Mouse (Mus musculus): ENCODE measurements around the gene Olfr155. TPM values are rescaled to one million over a fixed set of nuclear protein-coding genes. Genes with fewer than 3 reads are reported as not detected.

Olfr155 gene
- not detected in 2 replicates for polyA plus RNA-seq (2014; fragmentation: Nextera tagmentation; extraction: Ambion mirVana)

DNA sequence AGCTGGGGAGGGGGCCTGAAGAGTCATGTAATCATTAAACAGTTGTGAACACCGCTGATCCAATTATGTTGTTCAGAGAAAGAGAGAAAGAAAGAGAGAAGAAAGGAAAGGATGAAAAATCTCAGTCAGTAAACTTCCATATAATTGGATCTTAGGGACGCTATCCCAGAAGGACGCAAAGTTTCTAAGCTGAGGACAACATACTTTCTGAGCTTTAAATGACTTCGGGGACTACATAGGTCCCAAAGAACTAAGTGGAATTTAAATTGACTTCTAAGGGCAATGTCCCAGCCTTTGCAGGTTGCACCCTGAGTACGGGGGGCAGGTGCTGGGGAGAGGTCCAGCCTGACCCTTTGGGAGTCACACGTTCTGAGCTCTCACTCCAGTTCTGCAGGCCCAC, at the start of gene Olfr155:
Olfr155 (plus strand) TSS at position 301 of the 400 bp plus-strand sequence.
- Histone ChIP-seq H3K9me3 (ENCODE audit: control insufficient read depth, low read length) (no peaks in the 10 kb centered on the region), H3K27me3 (ENCODE audit: control insufficient read depth, insufficient read depth, low read length) (no peaks in the 10 kb centered on the region), H3K4me2 (replicated peaks; ENCODE audit: low read depth, low read length) (no peak within 1 kb of the TSS), H3K4me1 (replicated peaks; ENCODE audit: control insufficient read depth, insufficient read depth, low read length) (no peaks in the 10 kb centered on the region; the same call in 1 of the 2 replicates), H3K27ac (ENCODE audit: low read depth, low read length) (no peak within 1 kb of the TSS), H3K4me3 (ENCODE audit: low read depth, low read length) (no peak within 1 kb of the TSS), H3K36me3 (ENCODE audit: control insufficient read depth, insufficient read depth, low read length) (no peaks in the 10 kb centered on the region), H3K9ac (ENCODE audit: low read depth, low read length) (no peak within 1 kb of the TSS)
- ATAC-seq (ENCODE audit: low FRiP score): no peak
- no peak for DNase-seq (ENCODE audit: low spot score)
- WGBS: 84% methylated on average over 6 of the region's 6 CpGs

- ATAC-seq (ENCODE audit: low FRiP score) (no peak), DNase-seq (ENCODE audit: low spot score) (no peak)
- WGBS: 87% methylated on average over 13 of the region's 13 CpGs
- no peak overlapping the region for H3K4me3 ChIP-seq (ENCODE audit: low read depth, low read length)
- H3K4me2 ChIP-seq (replicated peaks; ENCODE audit: low read depth, low read length): no peak overlapping the region
- no peaks in the 10 kb centered on the region for H3K9me3 ChIP-seq (ENCODE audit: control insufficient read depth, low read length)
- H3K27me3 ChIP-seq (ENCODE audit: control insufficient read depth, insufficient read depth, low read length): no peaks in the 10 kb centered on the region
- no peaks in the 10 kb centered on the region for H3K4me1 ChIP-seq (replicated peaks; ENCODE audit: control insufficient read depth, insufficient read depth, low read length)
- no peaks in the 10 kb centered on the region for H3K36me3 ChIP-seq (ENCODE audit: control insufficient read depth, insufficient read depth, low read length)
- H3K27ac ChIP-seq (ENCODE audit: low read depth, low read length): no peak overlapping the region
- H3K9ac ChIP-seq (ENCODE audit: low read depth, low read length): no peak overlapping the region
Observed at GRCm38 (mm10) chr4:43822896-43823550, 28.3 kb upstream of the Olfr155 start.

GRCm38 (mm10) chr4:43823845-43824337, 27.5 kb upstream of the Olfr155 start, which contains the start of gene Olfr156:
Olfr156 (minus strand) TSS chr4:43823895.
- peak; percentile 42 for DNase-seq (ENCODE audit: low spot score)
- no peak for ATAC-seq (ENCODE audit: low FRiP score)
- H3K36me3 ChIP-seq (ENCODE audit: control insufficient read depth, insufficient read depth, low read length): no peaks in the 10 kb centered on the region
- WGBS: 19% methylated on average over 7 of the region's 7 CpGs
- no peaks in the 10 kb centered on the region for H3K9me3 ChIP-seq (ENCODE audit: control insufficient read depth, low read length)
- H3K4me2 ChIP-seq (replicated peaks; ENCODE audit: low read depth, low read length): no peak within 1 kb of the TSS
- H3K9ac ChIP-seq (ENCODE audit: low read depth, low read length): no peak within 1 kb of the TSS
- H3K4me1 ChIP-seq (replicated peaks; ENCODE audit: control insufficient read depth, insufficient read depth, low read length): no peaks in the 10 kb centered on the region
- no peak within 1 kb of the TSS for H3K27ac ChIP-seq (ENCODE audit: low read depth, low read length)
- no peaks in the 10 kb centered on the region for H3K27me3 ChIP-seq (ENCODE audit: control insufficient read depth, insufficient read depth, low read length)
- H3K4me3 ChIP-seq (ENCODE audit: low read depth, low read length): no peak within 1 kb of the TSS

DNA sequence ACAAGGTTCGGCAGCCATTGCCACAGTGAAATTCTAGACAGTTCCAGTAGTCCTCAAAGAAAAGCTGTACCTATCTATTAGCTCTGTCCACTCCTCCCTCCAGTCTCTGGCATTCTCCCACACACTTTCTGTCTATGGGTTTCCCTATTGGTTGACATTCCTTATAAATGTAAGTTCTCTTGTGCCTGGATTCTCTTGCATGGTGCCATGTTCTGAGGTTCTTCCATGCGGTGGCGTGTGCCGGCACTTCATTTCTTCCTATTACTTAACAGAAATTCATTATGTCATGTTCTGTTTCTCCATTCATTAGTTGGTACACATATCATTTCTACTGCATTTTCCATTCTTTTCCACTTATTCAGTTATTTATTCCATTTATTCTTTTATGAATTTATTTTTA, 22.6 kb upstream of the Olfr155 start:
- Histone ChIP-seq H3K9me3 (ENCODE audit: control insufficient read depth, low read length) (no peaks in the 10 kb centered on the region), H3K9ac (ENCODE audit: low read depth, low read length) (no peak overlapping the region), H3K27ac (ENCODE audit: low read depth, low read length) (no peak overlapping the region), H3K27me3 (ENCODE audit: control insufficient read depth, insufficient read depth, low read length) (no peaks in the 10 kb centered on the region), H3K4me2 (replicated peaks; ENCODE audit: low read depth, low read length) (no peak overlapping the region), H3K36me3 (ENCODE audit: control insufficient read depth, insufficient read depth, low read length) (no peaks in the 10 kb centered on the region), H3K4me1 (replicated peaks; ENCODE audit: control insufficient read depth, insufficient read depth, low read length) (no peaks in the 10 kb centered on the region), H3K4me3 (ENCODE audit: low read depth, low read length) (no peak overlapping the region)
- 94% methylated on average over 4 of the region's 4 CpGs for WGBS
- no peak for ATAC-seq (ENCODE audit: low FRiP score)
- no peak for DNase-seq (ENCODE audit: low spot score)

GRCm38 (mm10) chr4:43832031-43832430, 19.3 kb upstream of the Olfr155 start:
- Histone ChIP-seq H3K36me3 (ENCODE audit: control insufficient read depth, insufficient read depth, low read length) (no peaks in the 10 kb centered on the region), H3K4me3 (ENCODE audit: low read depth, low read length) (no peak overlapping the region), H3K9me3 (ENCODE audit: control insufficient read depth, low read length) (no peaks in the 10 kb centered on the region), H3K27ac (ENCODE audit: low read depth, low read length) (no peak overlapping the region), H3K4me1 (replicated peaks; ENCODE audit: control insufficient read depth, insufficient read depth, low read length) (no peaks in the 10 kb centered on the region), H3K9ac (ENCODE audit: low read depth, low read length) (no peak overlapping the region), H3K4me2 (replicated peaks; ENCODE audit: low read depth, low read length) (no peak overlapping the region), H3K27me3 (ENCODE audit: control insufficient read depth, insufficient read depth, low read length) (no peaks in the 10 kb centered on the region)
- ATAC-seq (ENCODE audit: low FRiP score): no peak
- no peak for DNase-seq (ENCODE audit: low spot score)
- whole genome bisulfite sequencing: 66% methylated on average over 5 of the region's 5 CpGs

DNA sequence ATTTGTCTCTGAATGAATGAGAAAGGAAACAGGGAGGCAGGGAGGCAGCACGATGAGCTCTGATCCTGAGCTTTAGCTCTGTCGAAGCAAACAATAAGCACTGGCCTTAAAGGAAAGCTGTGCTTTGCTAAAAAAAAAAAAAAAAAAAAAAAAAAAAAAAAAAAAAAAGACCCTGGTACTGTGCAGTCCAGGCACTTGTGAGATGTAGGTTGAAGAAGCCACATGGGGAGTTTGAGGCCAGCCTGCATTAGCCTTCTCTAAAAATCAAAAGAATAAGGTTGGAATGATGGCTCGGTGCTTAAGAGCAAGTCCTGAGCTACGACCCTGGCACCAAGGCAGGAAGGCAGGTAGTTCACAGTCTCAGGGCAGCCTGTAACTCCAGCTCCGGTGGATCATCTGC, 17.6 kb upstream of the Olfr155 start:
- no peak overlapping the region for H3K4me3 ChIP-seq (ENCODE audit: low read depth, low read length)
- H3K4me2 ChIP-seq (replicated peaks; ENCODE audit: low read depth, low read length): no peak overlapping the region
- H3K9ac ChIP-seq (ENCODE audit: low read depth, low read length): no peak overlapping the region
- no peaks in the 10 kb centered on the region for H3K4me1 ChIP-seq (replicated peaks; ENCODE audit: control insufficient read depth, insufficient read depth, low read length)
- H3K36me3 ChIP-seq (ENCODE audit: control insufficient read depth, insufficient read depth, low read length): no peaks in the 10 kb centered on the region
- 84% methylated on average over 5 of the region's 5 CpGs for WGBS
- no peaks in the 10 kb centered on the region for H3K27me3 ChIP-seq (ENCODE audit: control insufficient read depth, insufficient read depth, low read length)
- DNase-seq (ENCODE audit: low spot score) (no peak), ATAC-seq (ENCODE audit: low FRiP score) (no peak)
- H3K9me3 ChIP-seq (ENCODE audit: control insufficient read depth, low read length): no peaks in the 10 kb centered on the region
- no peak overlapping the region for H3K27ac ChIP-seq (ENCODE audit: low read depth, low read length)

- no peak for DNase-seq (ENCODE audit: low spot score)
- WGBS: 71% methylated on average over 4 of the region's 4 CpGs
- no peak overlapping the region for H3K9ac ChIP-seq (ENCODE audit: low read depth, low read length)
- ATAC-seq (ENCODE audit: low FRiP score): no peak
- H3K9me3 ChIP-seq (ENCODE audit: control insufficient read depth, low read length): no peaks in the 10 kb centered on the region
- no peaks in the 10 kb centered on the region for H3K27me3 ChIP-seq (ENCODE audit: control insufficient read depth, insufficient read depth, low read length)
- H3K4me1 ChIP-seq (replicated peaks; ENCODE audit: control insufficient read depth, insufficient read depth, low read length): no peaks in the 10 kb centered on the region
- H3K4me3 ChIP-seq (ENCODE audit: low read depth, low read length): no peak overlapping the region
- H3K36me3 ChIP-seq (ENCODE audit: control insufficient read depth, insufficient read depth, low read length): no peaks in the 10 kb centered on the region
- no peak overlapping the region for H3K4me2 ChIP-seq (replicated peaks; ENCODE audit: low read depth, low read length)
- H3K27ac ChIP-seq (ENCODE audit: low read depth, low read length): no peak overlapping the region
Observed at GRCm38 (mm10) chr4:43834749-43835148, 16.6 kb upstream of the Olfr155 start.

GRCm38 (mm10) chr4:43838326-43838725, 13.0 kb upstream of the Olfr155 start:
- Histone ChIP-seq H3K4me3 (ENCODE audit: low read depth, low read length) (no peak overlapping the region), H3K4me1 (replicated peaks; ENCODE audit: control insufficient read depth, insufficient read depth, low read length) (no peaks in the 10 kb centered on the region), H3K9me3 (ENCODE audit: control insufficient read depth, low read length) (no peaks in the 10 kb centered on the region), H3K36me3 (ENCODE audit: control insufficient read depth, insufficient read depth, low read length) (no peaks in the 10 kb centered on the region), H3K4me2 (replicated peaks; ENCODE audit: low read depth, low read length) (no peak overlapping the region), H3K9ac (ENCODE audit: low read depth, low read length) (no peak overlapping the region), H3K27ac (ENCODE audit: low read depth, low read length) (no peak overlapping the region), H3K27me3 (ENCODE audit: control insufficient read depth, insufficient read depth, low read length) (no peaks in the 10 kb centered on the region)
- ATAC-seq (ENCODE audit: low FRiP score) (no peak), DNase-seq (ENCODE audit: low spot score) (no peak)
- 78% methylated on average over 3 of the region's 3 CpGs for WGBS

- H3K36me3 ChIP-seq (ENCODE audit: control insufficient read depth, insufficient read depth, low read length): no peaks in the 10 kb centered on the region
- no peaks in the 10 kb centered on the region for H3K27me3 ChIP-seq (ENCODE audit: control insufficient read depth, insufficient read depth, low read length)
- DNase-seq (ENCODE audit: low spot score): no peak
- H3K27ac ChIP-seq (ENCODE audit: low read depth, low read length): no peak within 1 kb of the TSS
- H3K4me2 ChIP-seq (replicated peaks; ENCODE audit: low read depth, low read length): no peak within 1 kb of the TSS
- WGBS: 79% methylated on average over 1 of the region's 1 CpGs
- ATAC-seq (ENCODE audit: low FRiP score): no peak
- H3K9me3 ChIP-seq (ENCODE audit: control insufficient read depth, low read length): no peaks in the 10 kb centered on the region
- H3K9ac ChIP-seq (ENCODE audit: low read depth, low read length): no peak within 1 kb of the TSS
- no peaks in the 10 kb centered on the region for H3K4me1 ChIP-seq (replicated peaks; ENCODE audit: control insufficient read depth, insufficient read depth, low read length)
- H3K4me3 ChIP-seq (ENCODE audit: low read depth, low read length): no peak within 1 kb of the TSS
Observed at GRCm38 (mm10) chr4:43840101-43840500, 11.3 kb upstream of the Olfr155 start, which contains the start of gene Olfr157. Olfr157 (minus strand) TSS chr4:43840201.

Measured in hindbrain, embryonic 11.5 days (tissue).